Mouse (Mus musculus) heart, postnatal 0 days (tissue): ENCODE results near the gene Pbx2.

Experiments
- CTCF ChIP-seq: IDR thresholded peaks from 2 replicates; pipeline ENCODE4 v1.5.1; 2016; ENCODE audit warnings: antibody characterized with exemption, control low read depth, low read depth
- EP300 ChIP-seq: IDR thresholded peaks from 2 replicates; pipeline ENCODE4 v1.6.1; 2016; ENCODE audit warnings: antibody characterized with exemption, low read depth

GRCm38 (mm10) chr17:34623161-34623560, 32.1 kb downstream of the Pbx2 start:
- peak; percentile 3; the same call in 1 of the 2 replicates for TF ChIP-seq CTCF
- TF ChIP-seq EP300, result no peak
